Mouse (Mus musculus) neural tube, embryonic 11.5 days (tissue): ENCODE measurements around the gene Taf5. TPM values are rescaled to one million over a fixed set of nuclear protein-coding genes. Genes with fewer than 3 reads are reported as not detected.

Source experiments
- ATAC-seq: fragments of 200-750 bp; cut with Nextera tagmentation; 2 replicates; pipeline ENCODE4 v1.8.0; 2017; ENCODE audit warnings: moderate number of reproducible peaks, mild to moderate bottlenecking, moderate TSS enrichment, moderate library complexity; ENCODE audit not compliant: insufficient read depth, low FRiP score, low TSS enrichment
- DNase-seq: peaks from one replicate; pipeline ENCODE4 v3.0.0-alpha.2; 2015; ENCODE audit warnings: low spot score
- H3K27ac ChIP-seq: fragments of 300-500 bp; sonication (generic); 2 replicates; pipeline ENCODE4 v1.5.1; 2014; ENCODE audit warnings: low read depth, mild to moderate bottlenecking, low read length
- H3K27me3 ChIP-seq: fragments of 300-500 bp; sonication (generic); 2 replicates; pipeline ENCODE4 v1.6.1; 2014; ENCODE audit warnings: mild to moderate bottlenecking, low read length, mixed read lengths; ENCODE audit not compliant: control insufficient read depth, insufficient read depth
- H3K36me3 ChIP-seq: fragments of 300-500 bp; sonication (generic); 2 replicates; pipeline ENCODE4 v1.6.1; 2014; ENCODE audit warnings: mild to moderate bottlenecking, low read length, moderate library complexity, mixed read lengths; ENCODE audit not compliant: control insufficient read depth, insufficient read depth
- H3K4me1 ChIP-seq: fragments of 300-500 bp; sonication (generic); 2 replicates; pipeline ENCODE4 v1.6.1; 2014; ENCODE audit warnings: low read length, mixed read lengths; ENCODE audit not compliant: control insufficient read depth, insufficient read depth
- H3K4me2 ChIP-seq: fragments of 300-500 bp; sonication (generic); 2 replicates; pipeline ENCODE4 v1.6.1; 2014; ENCODE audit warnings: low read depth, mild to moderate bottlenecking, moderate library complexity
- H3K4me3 ChIP-seq: fragments of 300-500 bp; sonication (generic); 2 replicates; pipeline ENCODE4 v1.5.1; 2014; ENCODE audit warnings: low read depth, low read length
- H3K9ac ChIP-seq: fragments of 300-500 bp; sonication (generic); 2 replicates; pipeline ENCODE4 v1.6.1; 2014; ENCODE audit warnings: mild to moderate bottlenecking, low read length
- H3K9me3 ChIP-seq: fragments of 300-500 bp; sonication (generic); 2 replicates; pipeline ENCODE4 v1.6.1; 2016; ENCODE audit warnings: low read length; ENCODE audit not compliant: control insufficient read depth
- WGBS: fragments of 180-500 bp; shearing (Covaris S2); extraction: QIAGEN DNeasy Blood & Tissue Kit; methylation state at CpG from one replicate; pipeline ENCODE4 v1.1.7; 2014; 5-methylcytosine and 5-hydroxymethylcytosine counted together
- polyA plus RNA-seq: library from polyadenylated mRNA; unstranded; fragments of >200 nt; fragmentation: Nextera tagmentation; extraction: Ambion mirVana; gene quantifications from 2 replicates; pipeline ENCODE4 v1.2.1, GENCODE M21; 2014

Taf5 gene
- polyA plus RNA-seq, 1 experiment from 2014 or later: 10.3 TPM

DNA sequence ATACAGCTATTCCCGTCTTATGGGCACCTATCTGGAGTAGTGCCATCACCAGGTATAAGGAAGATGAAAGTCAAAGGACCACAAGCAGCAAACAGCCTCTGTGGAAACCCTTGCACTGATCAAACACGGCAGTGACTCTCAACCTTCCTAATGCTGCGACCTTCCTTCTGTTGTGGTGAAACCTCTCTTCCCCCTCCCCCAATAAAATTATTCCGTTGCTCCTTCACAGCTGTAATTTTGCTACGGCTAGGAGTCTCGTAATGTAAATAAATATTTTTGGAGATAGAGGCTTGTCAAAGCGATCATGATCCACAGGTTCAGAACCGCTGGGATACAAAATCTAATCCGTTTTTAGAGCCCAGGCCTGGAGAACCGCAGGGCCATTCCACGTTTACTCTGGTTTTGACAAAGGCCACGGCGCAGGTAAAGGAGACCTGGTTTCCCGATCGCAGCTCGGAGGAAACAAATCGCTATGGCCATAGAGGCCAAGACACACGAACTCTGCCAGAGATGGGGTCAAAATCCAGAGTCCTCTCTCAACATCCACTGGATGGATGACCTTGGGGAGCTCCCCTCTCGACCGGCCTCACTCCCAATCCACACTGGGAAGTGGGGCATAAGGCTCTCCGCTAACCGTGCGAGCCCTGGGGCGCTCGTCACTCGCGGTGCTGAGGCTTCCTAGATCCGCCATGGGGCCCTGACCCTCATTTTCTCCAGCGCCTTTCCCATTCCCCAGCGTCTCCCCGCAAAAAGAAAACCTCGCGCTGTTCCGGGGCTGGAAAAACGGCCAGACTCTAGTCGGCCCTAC is 22.4 kb downstream of the Taf5 start:
- Histone ChIP-seq H3K4me3 (peak overlapping the region; percentile 76), H3K27ac (no peak overlapping the region), H3K9me3 (no peaks in the 10 kb centered on the region), H3K9ac (peak overlapping the region; percentile 83), H3K27me3 (no peaks in the 10 kb centered on the region), H3K4me1 (peaks cover 6% of the 10 kb centered on the region), H3K36me3 (peaks cover 2% of the 10 kb centered on the region; the same call in 1 of the 2 replicates), H3K4me2 (peak overlapping the region; percentile 48)
- WGBS: 4% methylated on average over 36 of the region's 36 CpGs
- ATAC-seq (peak; percentile 67; the same call in 1 of the 2 replicates), DNase-seq (no peak)

GRCm38 (mm10) chr19:47090550-47091156 is 23.1 kb downstream of the Taf5 start, which contains the start of the genes Usmg5 and Pdcd11:
Gene Usmg5 (minus strand): TSS chr19:47090647.
Gene Pdcd11 (plus strand): TSS chr19:47090768.
- ATAC-seq (peak; percentile 98), DNase-seq (peak; percentile 97)
- no peak within 1 kb of the TSS for H3K27ac ChIP-seq
- H3K9me3 ChIP-seq: no peaks in the 10 kb centered on the region
- H3K27me3 ChIP-seq: no peaks in the 10 kb centered on the region
- peaks cover 2% of the 10 kb centered on the region; the same call in 1 of the 2 replicates for H3K36me3 ChIP-seq
- H3K4me2 ChIP-seq: peak within 1 kb of the TSS; percentile 62
- H3K4me1 ChIP-seq: peaks cover 6% of the 10 kb centered on the region
- WGBS: under 1% methylated on average over 56 of the region's 56 CpGs
- H3K4me3 ChIP-seq: peak within 1 kb of the TSS; percentile 76
- H3K9ac ChIP-seq: peak within 1 kb of the TSS; percentile 83

DNA sequence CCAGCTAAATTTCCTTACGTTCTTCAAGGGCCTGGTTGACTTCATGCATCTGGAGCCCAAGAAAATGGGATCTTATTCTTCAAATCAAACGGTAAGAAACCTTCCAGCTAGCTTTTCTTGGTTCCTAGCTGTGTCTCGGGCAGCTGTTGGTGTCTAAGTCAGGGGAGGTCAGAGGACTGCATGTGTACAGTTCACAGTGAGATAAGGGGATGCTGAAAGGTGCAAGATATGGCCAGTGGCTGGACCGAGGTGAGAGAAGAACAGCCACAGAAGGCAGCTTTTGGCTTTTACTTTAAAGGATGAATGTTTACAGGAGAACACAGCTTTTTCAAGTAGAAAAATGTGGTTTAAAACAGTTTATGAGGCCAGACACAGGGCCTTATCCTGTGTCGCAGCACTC is 33.5 kb downstream of the Taf5 start:
- no peak overlapping the region for H3K4me3 ChIP-seq
- ATAC-seq: no peak
- H3K9me3 ChIP-seq: no peaks in the 10 kb centered on the region
- H3K4me2 ChIP-seq: no peak overlapping the region
- no peaks in the 10 kb centered on the region for H3K27me3 ChIP-seq
- H3K36me3 ChIP-seq: peaks cover 28% of the 10 kb centered on the region
- H3K9ac ChIP-seq: no peak overlapping the region
- no peaks in the 10 kb centered on the region for H3K4me1 ChIP-seq
- 95% methylated on average over 5 of the region's 5 CpGs for WGBS
- H3K27ac ChIP-seq: no peak overlapping the region
- no peak for DNase-seq

DNA sequence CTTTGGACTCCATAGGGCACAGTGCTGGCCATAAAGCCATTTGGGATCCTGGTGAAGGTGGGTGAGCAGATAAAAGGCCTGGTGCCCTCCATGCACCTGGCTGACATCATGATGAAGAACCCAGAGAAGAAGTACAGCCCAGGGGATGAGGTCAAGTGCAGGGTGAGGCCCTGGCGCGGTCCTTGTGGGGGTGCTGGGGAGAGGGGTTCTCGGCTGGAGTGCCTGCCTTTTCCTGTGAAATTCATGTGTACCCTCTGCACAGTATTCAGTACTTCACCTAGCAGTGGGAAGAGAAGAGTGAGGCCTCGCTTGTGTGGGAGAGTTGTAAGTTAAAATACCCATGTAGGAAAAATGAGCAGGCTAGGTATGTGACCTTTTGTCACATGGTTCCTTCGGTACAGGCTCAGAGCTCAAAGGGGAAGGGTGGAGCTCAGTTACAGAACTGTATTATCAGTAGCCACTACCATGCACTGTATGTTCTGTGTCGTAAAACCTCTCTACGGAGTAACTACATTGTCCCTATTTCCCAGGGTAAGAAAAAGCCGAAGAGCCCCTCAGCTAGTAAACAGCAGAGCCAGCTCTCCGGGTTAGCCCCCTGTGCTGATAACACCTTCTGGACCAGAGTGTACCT is 37.2 kb downstream of the Taf5 start:
- no peak overlapping the region for H3K9ac ChIP-seq
- H3K4me1 ChIP-seq: no peaks in the 10 kb centered on the region
- no peak overlapping the region for H3K27ac ChIP-seq
- H3K36me3 ChIP-seq: peaks cover 24% of the 10 kb centered on the region
- no peaks in the 10 kb centered on the region for H3K27me3 ChIP-seq
- no peak overlapping the region for H3K4me3 ChIP-seq
- no peak overlapping the region for H3K4me2 ChIP-seq
- no peaks in the 10 kb centered on the region for H3K9me3 ChIP-seq
- 96% methylated on average over 9 of the region's 9 CpGs for WGBS
- ATAC-seq (no peak), DNase-seq (no peak)

DNA sequence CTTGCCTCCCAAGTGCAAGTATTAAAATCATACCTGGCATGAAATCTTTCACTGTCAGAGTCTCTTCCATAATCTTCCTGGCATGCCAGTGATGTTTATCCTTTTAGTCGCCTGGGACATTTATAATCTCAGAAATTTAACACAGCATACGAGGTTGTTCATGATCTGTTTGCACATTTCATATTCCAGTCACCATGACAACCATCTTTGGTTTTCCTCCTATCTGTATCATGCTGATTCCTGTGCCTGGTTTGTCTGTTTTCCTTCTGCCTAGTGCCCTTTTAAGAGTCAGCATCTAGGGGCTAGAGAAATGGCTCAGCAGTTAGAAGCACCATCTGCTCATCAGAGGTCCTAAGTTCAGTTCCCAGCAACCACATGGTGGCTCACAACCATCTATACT is 51.1 kb downstream of the Taf5 start:
- no peaks in the 10 kb centered on the region for H3K4me1 ChIP-seq
- peaks cover 8% of the 10 kb centered on the region for H3K36me3 ChIP-seq
- DNase-seq (no peak), ATAC-seq (no peak)
- no peaks in the 10 kb centered on the region for H3K27me3 ChIP-seq
- H3K4me3 ChIP-seq: no peak overlapping the region
- H3K9ac ChIP-seq: no peak overlapping the region
- no peak overlapping the region for H3K4me2 ChIP-seq
- no peak overlapping the region for H3K27ac ChIP-seq
- no peaks in the 10 kb centered on the region for H3K9me3 ChIP-seq
- 93% methylated on average over 2 of the region's 2 CpGs for WGBS

- DNase-seq: no peak
- H3K36me3 ChIP-seq: peaks cover 13% of the 10 kb centered on the region
- 43% methylated on average over 4 of the region's 4 CpGs for WGBS
Measured at GRCm38 (mm10) chr19:47121054-47121453, 53.5 kb downstream of the Taf5 start.

GRCm38 (mm10) chr19:47122802-47123201 is 55.3 kb downstream of the Taf5 start:
- Histone ChIP-seq H3K36me3 (peaks cover 13% of the 10 kb centered on the region), H3K27me3 (no peaks in the 10 kb centered on the region), H3K27ac (no peak overlapping the region), H3K9ac (no peak overlapping the region), H3K4me1 (no peaks in the 10 kb centered on the region), H3K9me3 (no peaks in the 10 kb centered on the region), H3K4me3 (no peak overlapping the region), H3K4me2 (no peak overlapping the region)
- DNase-seq: peak; percentile 38
- 26% methylated on average over 2 of the region's 2 CpGs for WGBS
- ATAC-seq: no peak

More at GRCm38 (mm10) chr19:47121054-47121453, 53.5 kb downstream of the Taf5 start:
- Histone ChIP-seq H3K4me2 (no peak overlapping the region), H3K9ac (no peak overlapping the region), H3K4me3 (no peak overlapping the region), H3K4me1 (no peaks in the 10 kb centered on the region), H3K27ac (no peak overlapping the region), H3K27me3 (no peaks in the 10 kb centered on the region), H3K9me3 (no peaks in the 10 kb centered on the region)
- ATAC-seq: no peak

DNA sequence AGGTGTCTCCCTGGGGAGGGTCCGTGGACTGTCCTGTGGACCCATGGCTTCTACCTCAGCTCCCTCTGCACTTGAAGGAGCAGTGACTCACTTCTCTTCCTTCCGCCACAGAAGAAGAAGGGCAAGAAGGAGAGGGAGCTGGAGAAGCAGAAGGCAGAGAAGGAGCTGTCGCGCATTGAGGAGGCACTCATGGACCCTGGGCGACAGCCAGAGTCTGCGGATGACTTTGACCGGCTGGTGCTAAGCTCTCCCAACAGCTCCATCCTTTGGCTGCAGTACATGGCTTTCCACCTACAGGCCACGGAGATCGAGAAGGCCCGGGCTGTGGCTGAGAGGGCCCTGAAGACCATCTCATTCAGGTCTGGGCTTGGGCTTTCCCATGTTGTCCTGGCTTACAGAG is 60.6 kb downstream of the Taf5 start:
- H3K4me3 ChIP-seq: no peak overlapping the region
- no peak for DNase-seq
- no peaks in the 10 kb centered on the region for H3K27me3 ChIP-seq
- no peak overlapping the region for H3K4me2 ChIP-seq
- 96% methylated on average over 10 of the region's 10 CpGs for WGBS
- H3K4me1 ChIP-seq: no peaks in the 10 kb centered on the region
- H3K27ac ChIP-seq: no peak overlapping the region
- H3K9me3 ChIP-seq: no peaks in the 10 kb centered on the region
- no peak for ATAC-seq
- H3K9ac ChIP-seq: no peak overlapping the region
- H3K36me3 ChIP-seq: peaks cover 34% of the 10 kb centered on the region
